Mouse (Mus musculus): Measurements from ENCODE around the gene Nudcd3. TPM values are rescaled to one million over a fixed set of nuclear protein-coding genes. Genes with fewer than 3 reads are reported as not detected.

The Nudcd3 gene
- polyA plus RNA-seq, 1 experiment, result 67.1 TPM

DNA sequence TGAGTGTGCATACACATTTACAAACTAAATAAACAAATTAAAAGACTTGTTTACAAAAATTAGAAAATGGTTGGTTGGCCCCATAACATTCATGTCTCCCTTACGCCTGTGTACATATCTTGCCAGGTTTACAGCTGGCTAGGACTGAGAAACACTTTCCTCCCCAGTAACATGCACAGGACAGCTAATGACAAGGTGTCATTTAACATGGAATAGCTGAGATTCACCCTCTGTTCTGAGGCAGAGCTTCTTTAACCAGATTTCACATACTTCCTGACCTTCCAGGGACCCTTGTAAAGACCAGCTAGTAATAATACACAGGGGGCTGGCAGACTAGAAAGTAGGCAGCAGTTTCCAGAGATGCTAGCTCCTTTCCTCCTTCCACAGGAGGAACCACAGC is 7.9 kb upstream of the Nudcd3 start:
- Histone ChIP-seq H3K27me3 (ENCODE audit: control insufficient read depth, insufficient read depth, insufficient read length) (peaks cover 20% of the 10 kb centered on the region), H3ac (ENCODE audit: control insufficient read depth, insufficient read length) (no peak overlapping the region), H3K4me2 (ENCODE audit: low read depth) (no peak overlapping the region), H3K79me2 (ENCODE audit: control insufficient read depth, insufficient read depth) (no peaks in the 10 kb centered on the region), H3K36me3 (ENCODE audit: control insufficient read depth, insufficient read depth) (no peaks in the 10 kb centered on the region), H3K4me3 (no peak overlapping the region)
- no peak for TF ChIP-seq SRF (IDR thresholded peaks at IDR 0.05; ENCODE audit: control insufficient read depth, insufficient read length, low read depth)
- TF ChIP-seq TCF12 (IDR thresholded peaks at IDR 0.05; ENCODE audit: insufficient read depth, poor library complexity, severe bottlenecking), result no peak
- no peak for TF ChIP-seq TCF3 (IDR thresholded peaks at IDR 0.05; ENCODE audit: insufficient read length, low read depth)
- TF ChIP-seq CEBPB (IDR thresholded peaks at IDR 0.05; ENCODE audit: insufficient read depth, poor library complexity, severe bottlenecking), result no peak
- no peak for TF ChIP-seq MYOG (IDR thresholded peaks at IDR 0.05; ENCODE audit: control insufficient read depth in 1 of 3, insufficient read depth in 1 of 3, insufficient read length in 2 of 3, low read depth in 2 of 3)
- no peak for TF ChIP-seq E2F4 (IDR thresholded peaks at IDR 0.05; ENCODE audit: insufficient read depth)
- TF ChIP-seq USF1 (IDR thresholded peaks at IDR 0.05; ENCODE audit: low read depth), result no peak
- no peak for TF ChIP-seq POLR2A (IDR thresholded peaks at IDR 0.05; ENCODE audit: insufficient read length, low read depth)
- no peak for TF ChIP-seq MYOD1 (IDR thresholded peaks at IDR 0.05; ENCODE audit: control insufficient read depth in 1 of 3, insufficient read length in 2 of 3, low read depth in 2 of 3)
- no peak for TF ChIP-seq REST (IDR thresholded peaks at IDR 0.05; ENCODE audit: insufficient read depth, insufficient read length)
- TF ChIP-seq MAX (IDR thresholded peaks at IDR 0.05; ENCODE audit: low read depth), result no peak
- no peak for TF ChIP-seq POLR2AphosphoS2 (IDR thresholded peaks at IDR 0.05; ENCODE audit: insufficient read length, low read depth)

DNA sequence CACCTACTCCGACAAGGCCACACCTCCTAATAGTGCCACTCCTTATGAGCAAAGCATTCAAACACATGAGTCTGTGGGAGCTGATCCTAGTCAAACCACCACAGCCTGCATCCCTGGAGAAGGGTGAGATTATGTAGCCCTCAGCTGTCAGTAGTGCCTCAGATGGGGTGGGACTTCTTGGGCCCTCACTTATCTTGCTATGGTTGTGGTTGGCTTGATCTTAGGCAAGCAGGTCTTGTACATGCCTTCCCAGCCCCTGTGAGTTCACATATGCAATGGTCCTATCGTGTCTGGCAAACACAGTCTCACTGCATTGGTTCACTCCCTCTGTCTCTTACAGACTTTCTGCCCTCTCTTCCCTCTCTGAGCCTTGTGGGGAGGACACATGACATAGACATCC is 6.9 kb upstream of the Nudcd3 start:
- Histone ChIP-seq H3K79me2 (ENCODE audit: control insufficient read depth, insufficient read depth) (no peaks in the 10 kb centered on the region), H3K4me2 (ENCODE audit: low read depth) (no peak overlapping the region), H3K4me3 (no peak overlapping the region), H3ac (ENCODE audit: control insufficient read depth, insufficient read length) (no peak overlapping the region), H3K27me3 (ENCODE audit: control insufficient read depth, insufficient read depth, insufficient read length) (peaks cover 14% of the 10 kb centered on the region), H3K36me3 (ENCODE audit: control insufficient read depth, insufficient read depth) (no peaks in the 10 kb centered on the region)
- TF ChIP-seq MYOG (IDR thresholded peaks at IDR 0.05; ENCODE audit: control insufficient read depth in 1 of 3, insufficient read depth in 1 of 3, insufficient read length in 2 of 3, low read depth in 2 of 3), result no peak
- no peak for TF ChIP-seq E2F4 (IDR thresholded peaks at IDR 0.05; ENCODE audit: insufficient read depth)
- no peak for TF ChIP-seq POLR2A (IDR thresholded peaks at IDR 0.05; ENCODE audit: insufficient read length, low read depth)
- TF ChIP-seq USF1 (IDR thresholded peaks at IDR 0.05; ENCODE audit: low read depth), result no peak
- no peak for TF ChIP-seq TCF12 (IDR thresholded peaks at IDR 0.05; ENCODE audit: insufficient read depth, poor library complexity, severe bottlenecking)
- no peak for TF ChIP-seq SRF (IDR thresholded peaks at IDR 0.05; ENCODE audit: control insufficient read depth, insufficient read length, low read depth)
- TF ChIP-seq CEBPB (IDR thresholded peaks at IDR 0.05; ENCODE audit: insufficient read depth, poor library complexity, severe bottlenecking), result no peak
- no peak for TF ChIP-seq MYOD1 (IDR thresholded peaks at IDR 0.05; ENCODE audit: control insufficient read depth in 1 of 3, insufficient read length in 2 of 3, low read depth in 2 of 3)
- TF ChIP-seq POLR2AphosphoS2 (IDR thresholded peaks at IDR 0.05; ENCODE audit: insufficient read length, low read depth), result no peak
- no peak for TF ChIP-seq REST (IDR thresholded peaks at IDR 0.05; ENCODE audit: insufficient read depth, insufficient read length)
- TF ChIP-seq MAX (IDR thresholded peaks at IDR 0.05; ENCODE audit: low read depth), result no peak
- TF ChIP-seq TCF3 (IDR thresholded peaks at IDR 0.05; ENCODE audit: insufficient read length, low read depth), result no peak

DNA sequence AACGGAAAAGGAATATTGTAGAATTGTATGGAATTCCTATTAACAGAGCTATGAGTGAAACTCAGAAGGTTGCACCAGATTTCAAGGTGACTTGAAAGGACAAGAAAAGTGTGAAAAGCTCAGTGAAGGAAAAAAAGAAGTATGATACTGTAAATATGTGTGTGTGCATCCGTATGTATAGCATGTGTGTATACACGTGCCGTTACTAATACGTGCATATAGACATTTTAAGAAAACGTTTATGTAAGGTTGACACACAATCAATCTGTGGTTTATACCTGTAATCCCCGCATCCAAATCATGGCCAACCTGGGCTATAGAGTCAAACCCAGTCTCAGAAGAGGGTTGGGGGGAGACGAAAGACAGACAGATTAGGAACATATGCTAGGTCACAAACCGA is 355 bp upstream of the Nudcd3 start:
- Histone ChIP-seq H3K27me3 (ENCODE audit: control insufficient read depth, insufficient read depth, insufficient read length) (peaks cover 6% of the 10 kb centered on the region), H3K79me2 (ENCODE audit: control insufficient read depth, insufficient read depth) (peaks cover 43% of the 10 kb centered on the region), H3K4me3 (peak overlapping the region; percentile 98), H3K4me2 (ENCODE audit: low read depth) (peak overlapping the region; percentile 95), H3ac (ENCODE audit: control insufficient read depth, insufficient read length) (peak overlapping the region; percentile 7), H3K36me3 (ENCODE audit: control insufficient read depth, insufficient read depth) (no peaks in the 10 kb centered on the region)
- no peak for TF ChIP-seq MYOG (IDR thresholded peaks at IDR 0.05; ENCODE audit: control insufficient read depth in 1 of 3, insufficient read depth in 1 of 3, insufficient read length in 2 of 3, low read depth in 2 of 3)
- no peak for TF ChIP-seq POLR2A (IDR thresholded peaks at IDR 0.05; ENCODE audit: insufficient read length, low read depth)
- TF ChIP-seq SRF (IDR thresholded peaks at IDR 0.05; ENCODE audit: control insufficient read depth, insufficient read length, low read depth), result no peak
- no peak for TF ChIP-seq MAX (IDR thresholded peaks at IDR 0.05; ENCODE audit: low read depth)
- TF ChIP-seq USF1 (IDR thresholded peaks at IDR 0.05; ENCODE audit: low read depth), result no peak
- TF ChIP-seq E2F4 (IDR thresholded peaks at IDR 0.05; ENCODE audit: insufficient read depth), result no peak
- TF ChIP-seq POLR2AphosphoS2 (IDR thresholded peaks at IDR 0.05; ENCODE audit: insufficient read length, low read depth), result no peak
- no peak for TF ChIP-seq MYOD1 (IDR thresholded peaks at IDR 0.05; ENCODE audit: control insufficient read depth in 1 of 3, insufficient read length in 2 of 3, low read depth in 2 of 3)
- TF ChIP-seq CEBPB (IDR thresholded peaks at IDR 0.05; ENCODE audit: insufficient read depth, poor library complexity, severe bottlenecking), result no peak

DNA sequence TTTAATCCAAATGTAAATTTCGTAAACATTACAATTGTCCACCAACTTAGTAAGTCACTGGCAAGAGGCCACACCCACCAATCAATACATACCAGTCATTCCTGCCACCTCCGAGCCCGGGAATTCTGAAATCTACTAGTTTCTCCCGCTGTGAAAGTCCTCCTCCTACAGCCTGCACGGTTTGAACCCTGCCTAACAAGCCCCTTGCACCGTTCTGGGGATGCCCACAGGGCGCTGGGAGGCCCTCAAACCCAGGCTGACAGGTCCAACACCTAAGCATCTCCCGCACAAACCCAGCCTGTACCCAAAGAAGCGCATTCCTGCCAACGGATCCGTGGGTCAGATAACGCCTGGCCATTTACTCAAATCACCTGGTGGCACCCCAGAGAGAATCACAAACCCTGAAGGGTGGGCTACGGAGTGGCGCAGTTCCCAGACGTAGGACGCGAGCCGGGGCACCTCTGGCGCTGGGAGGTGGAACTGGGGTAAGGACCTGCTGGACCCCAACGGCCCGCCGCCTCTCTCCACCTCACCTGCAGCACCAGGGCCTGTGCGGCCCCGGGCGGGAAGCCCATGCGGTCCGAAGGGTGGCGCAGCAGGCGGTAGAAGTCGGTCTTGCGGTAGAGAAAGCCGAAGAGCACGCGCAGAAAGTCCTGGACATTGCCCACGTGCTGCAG is 667 bp downstream of the Nudcd3 start, which contains the start of gene A730071L15Rik:
A730071L15Rik (plus strand) TSS at position 620 of the 677 bp plus-strand sequence.
- peaks cover 53% of the 10 kb centered on the region for H3K79me2 ChIP-seq (ENCODE audit: control insufficient read depth, insufficient read depth)
- peak within 1 kb of the TSS; percentile 7 for H3ac ChIP-seq (ENCODE audit: control insufficient read depth, insufficient read length)
- peak within 1 kb of the TSS; percentile 98 for H3K4me3 ChIP-seq
- TF ChIP-seq E2F4 (IDR thresholded peaks at IDR 0.05; ENCODE audit: insufficient read depth), result peak; percentile 59
- TF ChIP-seq MYOD1 (IDR thresholded peaks at IDR 0.05; ENCODE audit: control insufficient read depth in 1 of 3, insufficient read length in 2 of 3, low read depth in 2 of 3), result no peak
- no peaks in the 10 kb centered on the region for H3K36me3 ChIP-seq (ENCODE audit: control insufficient read depth, insufficient read depth)
- peak within 1 kb of the TSS; percentile 95 for H3K4me2 ChIP-seq (ENCODE audit: low read depth)
- no peaks in the 10 kb centered on the region for H3K27me3 ChIP-seq (ENCODE audit: control insufficient read depth, insufficient read depth, insufficient read length)

DNA sequence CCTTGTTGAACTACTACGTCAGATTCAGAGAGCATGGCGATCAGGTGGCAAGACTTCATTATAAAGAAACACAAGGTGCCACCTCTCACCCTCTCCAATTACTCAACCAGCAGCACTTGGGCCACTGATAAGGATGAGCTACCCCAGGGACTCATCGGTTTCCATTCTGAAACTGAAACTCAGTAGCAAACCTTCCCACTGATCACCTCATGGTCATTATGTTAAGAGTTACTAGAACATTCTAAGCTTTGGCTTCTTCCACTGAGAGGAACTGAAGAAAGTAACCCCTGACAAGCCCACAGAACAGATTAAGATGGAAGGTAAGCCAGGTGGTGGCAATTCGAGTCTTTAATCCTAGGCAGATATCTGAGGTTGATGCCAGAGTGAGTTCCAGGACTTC is 1.8 kb downstream of the Nudcd3 start:
- no peaks in the 10 kb centered on the region for H3K27me3 ChIP-seq (ENCODE audit: control insufficient read depth, insufficient read depth, insufficient read length)
- H3ac ChIP-seq (ENCODE audit: control insufficient read depth, insufficient read length), result no peak overlapping the region
- H3K79me2 ChIP-seq (ENCODE audit: control insufficient read depth, insufficient read depth), result peaks cover 60% of the 10 kb centered on the region
- no peaks in the 10 kb centered on the region for H3K36me3 ChIP-seq (ENCODE audit: control insufficient read depth, insufficient read depth)
- no peak for TF ChIP-seq MAX (IDR thresholded peaks at IDR 0.05; ENCODE audit: low read depth)
- no peak for TF ChIP-seq TCF12 (IDR thresholded peaks at IDR 0.05; ENCODE audit: insufficient read depth, poor library complexity, severe bottlenecking)
- no peak for TF ChIP-seq REST (IDR thresholded peaks at IDR 0.05; ENCODE audit: insufficient read depth, insufficient read length)
- no peak for TF ChIP-seq MYOG (IDR thresholded peaks at IDR 0.05; ENCODE audit: control insufficient read depth in 1 of 3, insufficient read depth in 1 of 3, insufficient read length in 2 of 3, low read depth in 2 of 3)
- TF ChIP-seq TCF3 (IDR thresholded peaks at IDR 0.05; ENCODE audit: insufficient read length, low read depth), result no peak
- TF ChIP-seq USF1 (IDR thresholded peaks at IDR 0.05; ENCODE audit: low read depth), result no peak
- no peak for TF ChIP-seq MYOD1 (IDR thresholded peaks at IDR 0.05; ENCODE audit: control insufficient read depth in 1 of 3, insufficient read length in 2 of 3, low read depth in 2 of 3)
- no peak for TF ChIP-seq POLR2AphosphoS2 (IDR thresholded peaks at IDR 0.05; ENCODE audit: insufficient read length, low read depth)
- TF ChIP-seq CEBPB (IDR thresholded peaks at IDR 0.05; ENCODE audit: insufficient read depth, poor library complexity, severe bottlenecking), result no peak
- TF ChIP-seq E2F4 (IDR thresholded peaks at IDR 0.05; ENCODE audit: insufficient read depth), result no peak
- no peak for TF ChIP-seq SRF (IDR thresholded peaks at IDR 0.05; ENCODE audit: control insufficient read depth, insufficient read length, low read depth)
- TF ChIP-seq POLR2A (IDR thresholded peaks at IDR 0.05; ENCODE audit: insufficient read length, low read depth), result no peak
- peak overlapping the region; percentile 90 for H3K4me2 ChIP-seq (ENCODE audit: low read depth)
- H3K4me3 ChIP-seq, result peak overlapping the region; percentile 98

Measured in myocyte (in vitro differentiated cells).